Mouse (Mus musculus) frontal cortex, postnatal 36 days (tissue): ENCODE measurements around the gene Pde1b.

Experiments
- DNase-seq, 2 experiments: peaks; one replicate each; pipeline ENCODE4 v3.0.0; 2022; ENCODE audit warnings: low spot score in 2 of 2

The Pde1b gene

DNA sequence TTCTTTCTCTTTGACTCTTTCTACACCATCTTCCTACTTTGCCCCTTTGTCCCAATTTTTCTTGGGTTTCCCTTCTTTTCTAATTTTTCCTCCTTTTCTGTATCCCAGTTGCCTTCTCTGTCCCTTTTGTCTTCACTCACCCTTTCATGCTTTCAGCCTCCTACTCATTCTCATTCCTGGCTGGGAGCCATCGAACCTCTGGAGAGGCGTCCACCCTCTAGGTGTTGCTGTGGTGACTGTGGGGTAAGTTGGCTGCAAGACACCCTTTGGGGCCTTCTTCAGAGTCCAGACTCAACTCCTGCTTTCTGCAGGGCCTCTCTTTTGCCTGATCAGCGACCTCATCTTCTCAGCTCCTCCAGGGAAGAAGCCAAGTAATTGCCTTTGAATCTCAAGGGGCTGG lies 6.5 kb downstream of the Pde1b start:
- DNase-seq = no peak

DNA sequence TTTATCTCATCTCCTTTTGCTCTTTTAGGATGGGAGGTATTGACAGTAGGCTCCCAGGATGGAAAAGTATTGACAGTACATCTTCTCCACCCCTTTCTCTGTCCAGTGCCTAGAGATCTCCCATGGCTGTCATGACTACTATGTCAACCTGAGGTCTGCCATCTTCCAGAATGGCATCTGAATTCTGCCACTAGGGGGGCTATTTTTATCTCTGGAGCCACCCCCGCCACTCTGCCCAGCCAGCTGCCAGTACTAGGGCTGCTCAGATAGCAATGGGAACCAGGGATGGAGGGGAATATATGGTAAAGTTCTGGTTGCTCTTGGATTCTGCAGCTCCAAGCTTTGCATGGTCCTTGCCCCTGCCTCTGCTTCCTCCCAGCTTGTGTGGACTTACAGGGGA lies 8.8 kb downstream of the Pde1b start:
- peak in 1 of 2 experiments; percentile 73 for DNase-seq

DNA sequence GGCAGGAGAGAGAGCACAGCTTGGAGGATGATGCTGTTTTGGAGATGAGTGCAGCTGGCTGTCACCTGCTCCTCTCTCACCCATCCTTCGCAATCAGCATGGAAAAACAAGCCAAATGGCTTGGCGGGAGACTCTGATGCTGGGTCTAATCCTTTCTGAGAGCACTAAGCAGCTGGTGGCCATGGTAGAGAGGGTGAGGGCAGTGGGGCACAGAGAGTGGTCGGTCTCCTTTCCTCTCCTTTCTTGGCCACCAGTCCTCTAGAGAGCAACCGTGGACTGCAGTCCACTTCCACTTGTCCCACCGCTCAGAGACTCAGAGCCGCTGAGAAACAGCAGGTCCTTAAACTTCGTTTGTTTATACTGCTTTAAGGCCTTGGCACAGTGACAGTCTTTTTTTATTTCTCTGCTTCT lies 10.8 kb downstream of the Pde1b start:
- DNase-seq = no peak

DNA sequence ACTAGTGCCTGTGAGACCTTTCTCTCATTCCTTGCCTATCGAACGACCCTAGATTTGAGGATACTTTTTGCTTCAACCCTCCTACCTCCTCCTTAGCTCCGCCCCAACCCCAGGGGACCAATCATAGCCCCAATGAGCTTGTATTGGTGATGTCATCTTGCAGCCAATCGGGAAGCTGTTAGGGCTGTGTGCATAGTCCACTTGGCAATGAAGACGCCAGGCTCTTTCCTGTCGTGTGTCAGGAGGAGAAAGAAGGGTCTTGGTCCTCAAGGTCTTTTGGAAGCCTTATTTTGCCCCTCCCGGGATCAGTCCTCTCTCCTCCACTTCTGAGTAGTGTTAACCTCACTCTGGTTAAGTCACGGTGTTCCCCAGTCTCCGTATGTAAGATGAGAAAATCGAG lies 11.3 kb downstream of the Pde1b start:
- DNase-seq = peak; percentile 58 to 74

DNA sequence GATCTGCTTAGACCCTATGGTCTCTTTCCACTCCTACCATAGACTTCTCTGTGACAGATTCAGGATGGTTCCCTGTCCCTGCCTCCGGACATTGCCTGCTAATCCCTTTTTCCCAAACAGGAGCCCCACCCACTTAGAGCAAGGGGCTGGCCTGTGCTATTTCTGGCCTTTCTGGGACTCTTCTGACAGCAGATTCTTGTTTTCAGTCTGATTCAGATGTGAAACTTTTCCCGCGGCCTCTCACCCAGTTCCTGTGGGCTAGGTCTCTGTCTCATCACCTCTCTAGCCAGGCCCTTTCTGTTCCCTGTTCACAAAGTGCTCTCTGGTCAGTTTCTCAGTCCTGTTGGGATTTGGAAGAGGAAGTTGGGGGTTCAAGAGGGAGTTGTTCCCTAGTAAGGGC lies 12.1 kb downstream of the Pde1b start:
- no peak for DNase-seq

DNA sequence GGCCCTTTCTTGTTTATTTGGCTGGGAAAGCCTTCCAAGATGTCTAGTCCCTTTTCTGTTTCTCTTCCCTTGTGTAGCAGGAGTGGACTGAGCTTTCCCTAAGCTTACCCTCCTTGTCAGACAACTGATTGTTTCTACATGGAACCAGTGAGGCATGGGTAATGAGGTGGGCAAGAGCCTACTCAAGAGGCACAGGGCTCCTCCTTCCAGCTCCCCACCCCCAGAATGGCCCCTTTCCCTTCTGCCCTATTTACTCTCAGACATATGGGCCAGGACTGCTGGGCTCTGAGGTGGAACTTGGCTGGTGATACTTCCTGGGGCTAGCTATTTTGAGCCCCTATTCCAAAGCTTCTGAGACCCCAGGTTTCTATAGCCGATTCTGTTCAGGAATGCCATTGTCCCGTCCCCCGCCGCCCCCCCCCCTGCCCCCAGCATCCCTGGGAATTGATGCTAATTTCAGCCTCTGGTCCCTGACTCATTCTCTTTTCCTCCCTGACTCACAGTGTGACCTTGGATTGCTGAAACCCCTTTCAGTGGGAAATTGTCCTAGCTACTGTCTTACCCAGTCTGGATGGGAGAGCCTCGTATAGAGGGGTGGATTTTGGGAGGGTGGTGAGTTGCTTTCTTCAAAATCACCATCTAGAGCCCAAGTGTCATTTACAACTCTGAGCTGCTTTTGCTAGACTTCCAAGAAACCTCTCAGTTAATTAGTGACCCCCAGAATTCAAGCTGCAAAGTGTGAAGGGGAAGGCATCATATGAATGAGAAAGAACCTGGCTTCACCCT lies 16.0 kb downstream of the Pde1b start:
- DNase-seq = no peak

DNA sequence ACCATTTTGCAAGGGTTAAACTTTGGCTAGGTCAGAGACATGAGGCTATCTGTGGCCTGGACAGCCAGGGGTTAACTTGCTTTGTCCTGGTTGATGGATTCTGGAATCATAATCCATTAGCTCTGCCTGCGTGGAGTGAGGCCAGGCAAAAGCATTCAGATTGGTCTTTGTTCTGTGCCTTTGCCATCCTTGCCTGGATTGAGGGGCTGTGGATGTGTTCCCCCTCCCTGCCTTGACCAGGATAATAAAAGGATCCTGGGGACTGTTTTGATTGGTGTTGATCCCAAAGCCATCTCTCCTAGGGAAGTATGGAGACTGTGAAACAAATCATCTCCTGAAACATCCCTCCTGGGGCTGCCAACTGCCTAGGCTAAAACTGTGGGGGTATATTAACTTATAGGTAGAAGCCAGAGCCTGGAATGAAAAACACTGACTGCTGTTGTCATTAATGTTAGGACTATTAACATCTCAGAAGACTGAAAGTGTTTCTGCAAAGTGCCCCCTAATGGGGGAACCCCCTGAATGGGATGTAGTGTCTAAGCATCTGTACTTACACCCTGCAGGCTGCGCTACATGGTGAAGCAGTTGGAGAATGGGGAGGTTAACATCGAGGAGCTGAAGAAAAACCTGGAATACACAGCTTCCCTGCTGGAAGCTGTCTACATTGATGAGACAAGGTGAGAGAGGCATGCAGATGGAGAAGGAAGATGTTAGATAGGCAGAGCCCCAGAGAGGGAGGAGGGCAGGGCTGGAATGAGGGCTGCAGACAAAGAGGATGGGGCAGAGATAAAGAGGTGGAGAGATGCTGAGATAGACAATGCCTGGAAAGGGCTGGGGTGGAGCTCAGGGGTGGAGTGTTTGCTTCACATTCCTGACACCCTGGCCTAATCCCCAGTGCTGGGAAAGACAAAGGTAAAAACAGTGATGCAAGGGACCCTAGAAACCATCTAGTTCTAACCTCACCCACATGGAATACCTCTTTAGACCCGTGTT lies 16.8 kb downstream of the Pde1b start:
- DNase-seq = no peak

DNA sequence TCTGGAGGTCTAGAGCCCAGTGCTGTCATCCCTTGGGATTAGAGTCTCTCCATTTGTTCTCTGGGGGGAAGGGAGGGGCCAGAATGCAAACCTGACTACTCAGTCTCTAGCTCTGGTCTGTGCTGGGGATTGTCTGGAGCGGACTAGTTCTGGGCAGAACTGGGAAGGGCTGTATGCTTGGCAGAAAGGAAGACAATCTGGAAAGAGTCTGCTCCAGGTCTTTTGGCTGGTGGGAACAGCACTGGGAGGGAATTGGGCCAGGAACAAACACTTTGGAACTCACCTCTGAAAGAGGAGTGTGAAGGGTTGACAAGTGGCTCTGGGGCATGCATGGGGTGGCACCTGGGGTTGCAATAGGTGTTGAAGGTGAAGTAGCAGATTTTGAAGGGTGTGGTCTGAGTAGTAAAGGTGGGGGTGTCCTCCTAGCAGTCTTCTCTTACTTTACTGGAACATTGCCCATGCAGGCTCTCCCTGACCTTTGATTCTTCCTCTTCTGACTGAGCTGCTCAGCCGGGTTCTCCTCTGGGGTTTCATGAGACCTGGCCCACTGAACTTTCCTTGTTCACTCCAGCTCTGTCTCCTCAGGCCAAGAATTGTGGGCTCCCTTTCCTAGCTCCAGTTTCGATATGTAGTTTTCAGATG lies 19.7 kb downstream of the Pde1b start:
- DNase-seq = no peak

DNA sequence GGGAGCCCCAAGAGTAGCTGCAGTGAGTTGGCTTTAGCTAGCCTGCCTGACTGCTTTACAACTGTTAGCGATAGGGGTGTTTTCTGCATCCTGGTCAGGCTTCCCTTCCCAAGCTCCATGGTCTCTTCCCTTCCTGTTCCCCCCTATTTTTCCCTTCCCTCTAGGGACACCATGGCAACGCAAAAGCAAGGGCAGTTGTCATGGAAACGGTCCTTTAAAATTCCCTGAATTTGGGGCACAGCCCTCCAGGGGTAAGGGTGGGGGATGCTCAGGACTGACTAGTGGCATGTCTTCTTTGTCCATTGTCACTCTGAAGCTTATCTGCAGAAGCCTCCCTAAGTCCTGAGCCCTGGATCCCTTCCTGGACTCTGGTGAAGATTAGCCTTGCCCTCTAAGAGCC lies 20.3 kb downstream of the Pde1b start:
- DNase-seq = no peak

DNA sequence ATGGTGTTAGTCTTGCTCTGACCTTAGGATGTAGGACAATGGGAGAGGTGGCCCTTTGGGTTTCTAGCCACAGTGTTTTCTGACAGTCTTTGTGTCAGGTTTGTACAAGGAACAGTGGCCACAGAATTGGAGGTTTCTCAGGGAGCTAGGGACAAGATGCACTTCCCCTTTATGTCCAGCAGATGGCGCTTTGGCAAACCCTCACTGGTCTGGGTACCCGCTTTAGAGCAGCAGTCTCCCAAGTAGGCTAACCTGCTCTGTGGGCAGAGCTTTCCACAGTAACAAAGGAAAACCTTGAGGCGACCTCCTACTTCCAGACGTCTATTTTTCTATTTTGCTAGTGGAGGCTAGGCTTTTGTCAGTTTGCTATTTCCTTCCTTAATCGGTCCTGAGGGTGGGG lies 27.5 kb downstream of the Pde1b start:
- peak; percentile 61 to 84 for DNase-seq

DNA sequence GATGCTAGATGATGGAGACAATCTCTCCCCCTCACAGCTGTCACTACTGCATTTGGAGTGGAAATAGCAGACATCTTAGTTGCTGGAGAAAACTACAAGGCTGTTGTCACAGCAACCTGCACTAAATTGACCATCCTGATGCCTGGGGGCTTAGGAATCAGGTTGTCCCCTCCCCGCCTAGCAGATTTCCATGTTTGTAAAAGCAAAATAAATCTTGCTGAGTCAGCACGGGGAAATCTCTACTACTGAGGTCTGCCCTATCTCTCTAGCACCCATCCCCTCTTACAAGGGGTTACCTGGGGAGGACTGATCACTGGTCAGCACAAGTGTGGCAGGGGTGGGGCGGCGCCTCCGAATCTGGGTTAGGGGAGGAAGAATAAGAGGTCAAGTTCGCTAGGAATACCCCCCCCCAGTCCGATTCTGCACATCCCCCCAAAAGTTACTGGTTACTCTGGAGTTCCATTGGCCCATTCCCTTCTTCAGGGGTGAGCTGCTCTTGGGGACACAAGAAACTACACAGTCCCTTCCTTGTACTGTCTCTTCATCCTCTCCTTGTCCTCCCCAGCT lies 31.3 kb downstream of the Pde1b start:
- DNase-seq = no peak

DNA sequence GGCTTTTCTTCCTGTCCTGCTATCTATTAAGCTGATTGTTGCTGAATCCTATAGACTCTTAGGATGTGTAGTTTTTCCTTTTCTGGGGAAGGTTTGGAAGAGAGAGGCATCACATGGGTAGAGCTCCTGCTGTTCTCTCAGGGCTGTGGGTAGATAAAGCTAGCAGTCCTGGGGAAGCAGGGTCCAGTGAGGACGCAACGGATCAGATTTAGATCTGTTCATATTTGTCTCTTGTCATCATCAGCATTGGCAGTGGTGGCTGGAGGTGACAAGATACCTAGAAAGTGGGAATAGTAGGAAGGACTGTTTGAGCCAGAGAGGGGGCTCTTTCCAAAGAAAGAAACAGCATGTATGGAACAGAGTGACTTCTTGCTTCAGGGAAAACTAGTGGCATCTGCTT lies 32.2 kb downstream of the Pde1b start:
- no peak for DNase-seq

DNA sequence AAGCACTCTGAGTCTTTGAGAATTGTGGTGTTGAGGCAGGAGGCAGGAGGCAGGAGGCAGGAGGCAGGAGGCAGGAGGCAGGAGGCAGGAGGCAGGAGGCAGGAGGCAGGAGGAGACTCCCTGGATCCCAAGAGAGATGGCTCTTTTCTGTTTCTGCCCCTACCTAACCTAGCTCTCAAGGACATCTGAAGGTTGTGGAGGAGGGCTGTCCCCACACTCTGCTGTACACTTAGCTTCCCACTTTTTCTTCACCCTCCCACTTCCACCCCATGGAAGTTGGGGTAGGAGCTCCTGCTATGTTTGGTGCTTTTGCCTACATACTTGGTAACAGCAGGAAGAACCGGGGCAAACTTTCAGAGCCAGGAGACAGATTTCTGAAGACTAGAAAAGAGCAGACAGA lies 33.0 kb downstream of the Pde1b start:
- DNase-seq = no peak

DNA sequence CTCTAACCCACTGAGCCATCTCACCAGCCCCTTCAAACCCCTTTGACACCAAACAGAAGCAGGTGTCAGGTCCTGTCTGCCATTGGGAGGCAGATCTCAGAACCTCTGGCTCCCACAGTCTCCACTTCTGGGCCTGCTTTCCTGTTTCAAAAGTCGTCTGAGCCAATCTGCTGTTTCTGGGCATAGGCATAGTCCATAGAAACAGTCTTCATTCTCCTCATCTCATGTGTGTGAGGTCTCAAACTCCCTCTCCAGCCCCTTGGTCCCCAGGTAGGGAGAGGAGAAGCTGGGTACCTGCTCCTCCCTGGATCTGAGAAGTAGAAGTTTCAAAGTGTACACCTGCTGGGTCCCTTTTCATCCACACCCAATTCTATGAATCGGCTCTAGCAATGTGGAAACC lies 33.6 kb downstream of the Pde1b start:
- no peak for DNase-seq

DNA sequence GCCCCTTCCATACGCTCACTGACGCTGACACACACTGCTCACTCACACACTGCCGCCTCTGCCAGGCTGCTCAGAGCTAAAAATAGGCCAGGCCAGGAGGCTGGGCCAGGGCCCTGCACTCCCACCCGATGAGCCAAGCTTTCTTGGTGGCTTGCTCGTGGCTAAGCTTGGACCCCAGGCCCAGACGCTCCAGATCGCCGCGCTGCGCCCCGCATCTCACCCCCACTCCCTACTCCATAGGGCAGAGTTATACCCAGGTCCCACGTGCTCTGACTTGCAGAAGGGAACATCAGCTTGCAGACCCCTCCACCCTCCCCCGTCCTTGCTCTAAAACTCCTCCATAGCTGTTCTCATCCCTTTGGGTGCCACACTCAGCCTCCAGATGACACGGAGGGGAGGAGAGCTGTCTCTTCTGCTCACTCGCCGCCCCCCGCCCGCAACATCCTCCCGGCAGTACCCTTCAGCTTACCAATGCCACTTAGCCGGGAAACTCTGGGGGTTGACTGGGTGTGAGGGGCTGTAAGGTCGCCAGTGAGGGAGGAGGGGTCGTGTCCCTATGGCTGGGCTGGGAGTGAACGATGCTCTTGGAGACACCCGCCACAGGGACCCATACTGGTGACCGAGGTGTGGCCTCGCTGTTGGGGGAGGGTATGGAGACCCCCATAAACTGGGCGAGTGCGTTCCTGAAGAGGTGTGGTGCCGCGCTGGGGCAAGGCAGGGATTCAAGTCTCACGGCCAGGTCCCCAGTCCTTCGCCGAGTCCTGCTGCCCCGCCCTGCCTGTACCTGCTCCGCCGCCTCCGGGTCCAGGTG lies 34.4 kb downstream of the Pde1b start:
- peak; percentile 70 to 75 for DNase-seq

DNA sequence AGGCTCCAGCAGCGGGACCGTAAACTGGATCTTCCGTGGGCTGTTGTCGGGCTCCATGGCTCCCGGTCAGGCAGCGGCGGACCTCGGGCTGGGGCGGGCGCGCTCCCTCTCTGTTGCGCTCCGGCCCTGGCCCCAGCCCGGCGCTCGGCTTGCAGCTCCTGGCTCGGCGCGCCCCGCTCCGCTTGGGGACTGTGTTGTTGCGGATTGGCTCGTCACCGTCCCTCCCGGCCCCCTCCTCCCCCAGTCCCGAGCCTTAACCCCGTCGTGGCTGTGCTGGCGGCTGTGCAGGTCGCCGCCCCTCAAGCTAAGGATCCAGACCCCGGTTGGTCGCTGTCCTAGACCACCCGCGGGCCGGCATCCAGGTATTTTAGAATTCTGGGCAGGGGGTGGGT lies 35.0 kb downstream of the Pde1b start, which contains the start of gene Ppp1r1a:
TSS of gene Ppp1r1a (minus strand) at position 182 of the 392 bp plus-strand sequence.
- peak; percentile 66 to 73 for DNase-seq

DNA sequence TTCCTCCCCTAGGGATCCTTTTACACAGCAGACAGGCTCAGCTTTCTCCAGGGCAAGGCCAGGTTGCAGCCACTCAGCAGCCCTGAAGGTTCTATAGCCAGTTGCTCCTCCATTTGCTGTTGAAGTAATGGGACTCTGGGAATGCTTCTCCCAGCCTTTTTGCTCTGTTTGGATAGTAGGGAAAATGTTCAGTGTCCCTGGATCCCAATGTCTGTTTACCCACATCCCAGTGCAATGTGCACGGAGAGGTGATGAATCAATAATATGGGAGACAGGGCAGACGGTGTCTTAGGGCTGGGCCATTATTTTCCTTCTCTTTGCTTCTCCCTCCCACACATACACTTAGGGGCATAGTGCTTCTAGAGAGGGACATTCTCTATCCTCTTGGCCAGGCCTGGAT lies 36.4 kb downstream of the Pde1b start:
- no peak for DNase-seq

DNA sequence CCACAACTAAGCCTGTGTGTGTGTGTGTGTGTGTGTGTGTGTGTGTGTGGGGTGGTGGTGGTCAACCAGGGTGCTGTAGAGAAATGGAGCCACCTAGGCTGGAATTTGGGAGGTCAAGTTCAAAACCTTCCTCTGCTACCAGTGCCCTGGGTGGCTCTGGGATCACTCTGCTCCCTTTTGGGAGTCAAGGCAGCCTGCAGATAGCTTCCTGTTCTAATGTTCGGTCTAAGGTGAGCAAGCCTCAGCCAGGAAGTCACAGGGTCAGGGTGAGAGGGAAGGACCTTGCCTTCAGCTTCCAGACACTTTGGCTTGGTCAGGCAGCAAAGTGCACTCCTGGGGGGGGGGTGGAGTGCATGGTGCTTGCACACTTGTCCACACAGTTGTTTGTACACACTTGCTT lies 37.8 kb downstream of the Pde1b start:
- DNase-seq = no peak

DNA sequence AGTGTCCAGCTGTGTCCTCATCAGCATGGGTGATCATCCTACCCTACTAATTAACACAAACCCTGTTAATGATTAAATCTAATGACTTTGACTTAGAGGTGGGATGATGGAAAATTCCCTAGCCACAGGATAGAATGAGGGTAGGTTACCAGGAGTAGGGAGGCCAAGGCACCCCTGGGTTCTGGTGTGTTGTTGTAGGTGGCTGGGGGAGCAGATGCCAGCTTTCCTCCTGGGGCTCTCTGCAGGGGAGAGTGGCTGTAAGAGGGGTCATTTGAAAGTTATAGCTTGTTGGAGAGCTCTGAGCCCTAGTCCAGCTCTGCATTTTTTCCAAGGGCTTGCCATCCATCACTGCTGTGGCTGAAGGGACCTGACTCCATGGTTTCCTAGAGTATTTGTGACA lies 39.7 kb downstream of the Pde1b start:
- no peak for DNase-seq

DNA sequence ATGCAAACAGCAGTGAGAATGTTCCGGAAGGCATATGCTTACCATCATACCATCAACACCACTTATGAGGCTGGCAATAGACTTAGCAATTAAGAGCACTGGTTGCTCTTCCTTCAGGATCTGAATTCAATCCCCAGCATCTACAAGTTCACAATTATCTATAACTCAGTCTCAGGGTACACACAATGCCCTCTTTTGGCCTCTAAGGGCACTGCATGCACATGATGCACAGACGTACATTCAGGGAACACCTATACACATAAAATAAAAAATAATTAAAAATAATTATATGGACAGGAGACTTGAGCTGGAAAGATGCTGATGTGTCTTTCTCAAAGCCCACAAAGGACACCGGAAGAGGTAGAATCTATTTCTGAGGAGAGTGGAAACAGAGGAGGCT lies 45.1 kb downstream of the Pde1b start:
- DNase-seq = no peak

DNA sequence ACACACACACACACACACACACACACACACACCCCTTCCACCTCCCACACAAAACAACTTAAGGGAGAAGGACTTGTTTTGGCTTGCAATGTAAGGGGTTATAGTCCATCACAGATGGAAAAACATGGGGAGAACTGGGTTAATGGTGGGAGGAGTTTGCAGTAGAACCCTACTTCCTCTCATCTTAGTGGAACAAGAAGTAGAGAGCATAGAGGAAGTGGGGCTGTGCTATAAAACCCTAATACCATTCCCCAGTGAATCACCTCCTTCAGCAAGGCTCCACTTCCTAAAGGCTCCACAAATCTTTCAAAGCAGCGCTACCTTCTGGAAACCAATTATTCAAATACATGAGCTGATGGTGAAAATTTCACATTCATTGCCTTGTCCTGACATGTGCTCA lies 46.6 kb downstream of the Pde1b start:
- no peak for DNase-seq
